Mouse (Mus musculus) CH12.LX (cell line): ENCODE data around the gene Kif1a. TPM values are rescaled to one million over a fixed set of nuclear protein-coding genes. Genes with fewer than 3 reads are reported as not detected.

Source experiments
- DNase-seq: peaks from one replicate; pipeline ENCODE4 v3.0.0-alpha.2; 2013; ENCODE audit errors: extremely low read depth
- H3K27ac ChIP-seq: 2 replicates; pipeline ENCODE4 v1.5.1; 2012; ENCODE audit warnings: low read depth, mild to moderate bottlenecking, control low read depth, moderate library complexity; ENCODE audit not compliant: insufficient read depth
- H3K27me3 ChIP-seq: replicated peaks from 2 replicates; pipeline ENCODE3; 2012; ENCODE audit warnings: inconsistent platforms
- H3K36me3 ChIP-seq, 2 experiments: replicated peaks in 1 of 2; 2 replicates each; pipeline versions ENCODE3 to v1.6.1; 2012; ENCODE audit warnings: inconsistent platforms in 1 of 2, low read length in 1 of 2, mild to moderate bottlenecking in 1 of 2, mixed read lengths in 1 of 2, moderate library complexity in 1 of 2; ENCODE audit not compliant: control insufficient read depth in 1 of 2, insufficient read depth in 1 of 2
- H3K4me1 ChIP-seq, 2 experiments: 2 replicates each; pipeline ENCODE4 v1.6.1; 2012; ENCODE audit warnings: inconsistent platforms in 1 of 2, moderate library complexity in 1 of 2; ENCODE audit not compliant: insufficient read depth in 2 of 2, control insufficient read depth in 1 of 2
- H3K4me2 ChIP-seq: 2 replicates; pipeline ENCODE4 v1.6.1; 2012; ENCODE audit warnings: low read depth, mild to moderate bottlenecking, control low read depth; ENCODE audit not compliant: poor library complexity, insufficient read depth, severe bottlenecking
- H3K4me3 ChIP-seq, 3 experiments: fragments of 150-350 bp in 1 of 3; sonication (generic) in 1 of 3; replicated peaks in 1 of 3; 2 replicates each; pipeline versions ENCODE3 to v1.5.1; 2011 to 2012; ENCODE audit warnings: low read depth in 2 of 3, low read length in 2 of 3, mild to moderate bottlenecking in 2 of 3, moderate library complexity in 2 of 3, control low read depth in 1 of 3, improper control_type of control experiment in 1 of 3, inconsistent platforms in 1 of 3, mixed read lengths in 1 of 3; ENCODE audit not compliant: poor library complexity in 1 of 3
- H3K79me2 ChIP-seq: replicated peaks from 2 replicates; pipeline ENCODE4 v1.6.1; 2012; ENCODE audit warnings: mild to moderate bottlenecking, moderate library complexity; ENCODE audit not compliant: control insufficient read depth, poor library complexity, insufficient read depth, severe bottlenecking; ENCODE audit errors: extremely low read depth
- H3K9ac ChIP-seq: 2 replicates; pipeline ENCODE4 v1.6.1; 2012; ENCODE audit warnings: low read depth, mild to moderate bottlenecking, control low read depth, moderate library complexity; ENCODE audit not compliant: insufficient read depth
- H3K9me3 ChIP-seq: replicated peaks from 2 replicates; pipeline ENCODE3; 2012; ENCODE audit warnings: low read length, inconsistent platforms, mixed read lengths
- CHD2 ChIP-seq: IDR thresholded peaks from 2 replicates; pipeline ENCODE4 v1.6.1; 2011; ENCODE audit warnings: low read length, improper control_type of control experiment
- CTCF ChIP-seq, 2 experiments: IDR thresholded peaks in 1 of 2; conservative IDR thresholded peaks in 1 of 2; 2 replicates each; pipeline ENCODE4 v1.5.1; 2011 to 2012; ENCODE audit warnings: low read depth in 2 of 2, low read length in 2 of 2, improper control_type of control experiment in 1 of 2, inconsistent platforms in 1 of 2, mild to moderate bottlenecking in 1 of 2, moderate library complexity in 1 of 2
- ELF1 ChIP-seq: IDR thresholded peaks from 2 replicates; pipeline ENCODE4 v1.6.1; 2014; ENCODE audit warnings: low read depth, mild to moderate bottlenecking, inconsistent platforms, low read length, improper control_type of control experiment
- EP300 ChIP-seq: IDR thresholded peaks from 2 replicates; pipeline ENCODE4 v1.6.1; 2011; ENCODE audit warnings: low read length, improper control_type of control experiment
- ETS1 ChIP-seq: conservative IDR thresholded peaks from 2 replicates; pipeline ENCODE4 v1.6.1; 2012; ENCODE audit warnings: low read depth, mild to moderate bottlenecking, inconsistent platforms, low read length, improper control_type of control experiment, moderate library complexity
- GABPA ChIP-seq: IDR thresholded peaks from 2 replicates; pipeline ENCODE4 v1.6.1; 2012; ENCODE audit warnings: low read depth, low read length, improper control_type of control experiment, inconsistent platforms; ENCODE audit not compliant: insufficient replicate concordance
- IRF4 ChIP-seq: IDR thresholded peaks from 2 replicates; pipeline ENCODE4 v1.6.1; 2014; ENCODE audit warnings: low read depth, mild to moderate bottlenecking, inconsistent platforms, low read length, improper control_type of control experiment
- JUN ChIP-seq: IDR thresholded peaks from 2 replicates; pipeline ENCODE4 v1.6.1; 2011; ENCODE audit warnings: low read depth, mild to moderate bottlenecking, low read length, improper control_type of control experiment, moderate library complexity; ENCODE audit not compliant: insufficient read depth
- KAT2A ChIP-seq: IDR thresholded peaks from 2 replicates; pipeline ENCODE4 v1.6.1; 2012; ENCODE audit warnings: low read length, improper control_type of control experiment, inconsistent platforms; ENCODE audit not compliant: insufficient replicate concordance
- MAFK ChIP-seq: IDR thresholded peaks from 2 replicates; pipeline ENCODE4 v1.6.1; 2011; ENCODE audit warnings: low read length, improper control_type of control experiment; ENCODE audit not compliant: insufficient replicate concordance
- MAX ChIP-seq: IDR thresholded peaks from 2 replicates; pipeline ENCODE4 v1.6.1; 2011; ENCODE audit warnings: low read length, improper control_type of control experiment
- MXI1 ChIP-seq: IDR thresholded peaks from 2 replicates; pipeline ENCODE4 v1.6.1; 2011; ENCODE audit warnings: mild to moderate bottlenecking, low read depth, low read length, improper control_type of control experiment
- MYC ChIP-seq: IDR thresholded peaks from 2 replicates; pipeline ENCODE4 v1.6.1; 2011; ENCODE audit warnings: low read depth, mild to moderate bottlenecking, improper control_type of control experiment, low read length
- NRF1 ChIP-seq: IDR thresholded peaks from 2 replicates; pipeline ENCODE4 v1.6.1; 2014; ENCODE audit warnings: low read depth, mild to moderate bottlenecking, inconsistent platforms, low read length, improper control_type of control experiment, moderate library complexity
- PAX5 ChIP-seq: IDR thresholded peaks from 2 replicates; pipeline ENCODE4 v1.6.1; 2012; ENCODE audit warnings: low read length, inconsistent platforms, mixed read lengths
- POLR2A ChIP-seq: IDR thresholded peaks from 2 replicates; pipeline ENCODE4 v1.6.1; 2011; ENCODE audit warnings: low read depth, mild to moderate bottlenecking, improper control_type of control experiment, low read length
- RAD21 ChIP-seq: IDR thresholded peaks from 2 replicates; pipeline ENCODE4 v1.6.1; 2011; ENCODE audit warnings: low read depth, mild to moderate bottlenecking, low read length, improper control_type of control experiment, moderate library complexity
- RCOR1 ChIP-seq: conservative IDR thresholded peaks from 2 replicates; pipeline ENCODE4 v1.6.1; 2012; ENCODE audit warnings: low read depth, mild to moderate bottlenecking, inconsistent platforms, low read length, improper control_type of control experiment
- SIN3A ChIP-seq: IDR thresholded peaks from 2 replicates; pipeline ENCODE4 v1.6.1; 2012; ENCODE audit warnings: low read length, improper control_type of control experiment, inconsistent platforms
- SMC3 ChIP-seq: IDR thresholded peaks from 2 replicates; pipeline ENCODE4 v1.6.1; 2011; ENCODE audit warnings: low read depth, low read length, improper control_type of control experiment
- UBTF ChIP-seq: IDR thresholded peaks from 2 replicates; pipeline ENCODE4 v1.6.1; 2012; ENCODE audit warnings: low read depth, mild to moderate bottlenecking, inconsistent platforms, low read length, improper control_type of control experiment, moderate library complexity
- USF1 ChIP-seq: IDR thresholded peaks from 2 replicates; pipeline ENCODE4 v1.6.1; 2014; ENCODE audit warnings: low read depth, mild to moderate bottlenecking, inconsistent platforms, low read length, improper control_type of control experiment
- ZC3H11A ChIP-seq: IDR thresholded peaks from 2 replicates; pipeline ENCODE4 v1.6.1; 2012; ENCODE audit warnings: low read depth, mild to moderate bottlenecking, inconsistent platforms, low read length, improper control_type of control experiment
- ZMIZ1 ChIP-seq: IDR thresholded peaks from 2 replicates; pipeline ENCODE4 v1.6.1; 2012; ENCODE audit warnings: low read depth, mild to moderate bottlenecking, inconsistent platforms, low read length, improper control_type of control experiment
- ZNF384 ChIP-seq: IDR thresholded peaks from 2 replicates; pipeline ENCODE4 v1.6.1; 2012; ENCODE audit warnings: low read depth, low read length, improper control_type of control experiment, inconsistent platforms
- dilution Hi-C: fragments of 300-500 bp; cut with MboI; formaldehyde crosslinking; loops from 2 replicates; pipeline ENCODE4 v1.14.3; 2020; ENCODE audit warnings: low sequenced_read_pairs; ENCODE audit not compliant: extremely low pct_unique_long_range_greater_than_20kb, extremely low pct_ligation_motif_present
- in situ Hi-C: fragments of 300-500 bp; cut with MboI; formaldehyde crosslinking; loops from 3 replicates; pipeline ENCODE4 v1.14.3; 2019; ENCODE audit warnings: low sequenced_read_pairs, low pct_ligation_motif_present, low pct_unique_long_range_greater_than_20kb, mixed read lengths
- polyA plus RNA-seq: library from polyadenylated mRNA; unstranded; fragments of >175 nt; gene quantifications from 2 replicates; pipeline ENCODE4 v1.2.1, GENCODE M21; 2012; ENCODE audit warnings: low read depth; ENCODE audit not compliant: insufficient read length
- total RNA-seq, 2 experiments: library from RNA; depleted of rRNA; stranded (reverse); fragments of 300-350 nt in 1 of 2; fragments of >200 nt in 1 of 2; gene quantifications; 2 replicates each; pipeline ENCODE4 v1.2.3; 2012 to 2014

Gene Kif1a
- total and polyA plus RNA-seq, 3 experiments: 0.17 to 0.61 (median 0.17) TPM

- H3K4me2 ChIP-seq: no peak overlapping the region
- no peak for DNase-seq
- H3K27me3 ChIP-seq: no peaks in the 10 kb centered on the region
- no peaks in the 10 kb centered on the region for H3K79me2 ChIP-seq
- H3K9me3 ChIP-seq: no peaks in the 10 kb centered on the region
- in situ Hi-C loops (no loop called here), dilution Hi-C loops (no loop called here)
- H3K27ac ChIP-seq: no peak overlapping the region
- H3K36me3 ChIP-seq: no peaks in the 10 kb centered on the region
- H3K9ac ChIP-seq: no peak overlapping the region
- no peak overlapping the region for H3K4me3 ChIP-seq
- no peak for TF ChIP-seq USF1
- no peak for TF ChIP-seq RAD21
- no peak for TF ChIP-seq PAX5
- TF ChIP-seq RCOR1: no peak
- TF ChIP-seq UBTF: no peak
- no peak for TF ChIP-seq SMC3
- peaks cover 13 to 36% of the 10 kb centered on the region in 2 experiments for H3K4me1 ChIP-seq
These were observed 111.9 kb downstream of the Kif1a start for GRCm38 (mm10) chr1:92989891-92990290.

DNA sequence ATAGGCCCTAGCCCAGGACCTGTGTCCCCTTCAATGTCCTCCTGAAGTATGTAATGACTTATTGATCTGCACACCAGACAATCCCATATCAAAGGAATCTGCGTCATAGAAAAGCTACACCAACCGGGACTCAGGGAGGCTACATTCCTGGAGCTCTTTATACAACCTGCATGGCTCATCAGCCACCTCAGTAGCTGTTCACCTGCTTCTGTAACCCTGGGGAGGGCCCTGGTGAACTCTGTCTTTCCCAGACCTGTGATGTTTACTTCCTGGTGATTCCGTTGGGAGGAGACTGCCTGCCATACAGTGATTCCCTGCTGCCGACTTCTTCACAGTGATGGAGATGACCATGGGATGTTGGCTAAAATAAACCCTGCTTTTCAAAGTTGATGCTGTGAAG, 112.9 kb downstream of the Kif1a start:
- Histone ChIP-seq H3K27me3 (no peaks in the 10 kb centered on the region), H3K4me1 (peaks cover 13 to 36% of the 10 kb centered on the region in 2 experiments), H3K9ac (no peak overlapping the region), H3K9me3 (no peaks in the 10 kb centered on the region), H3K4me3 (no peak overlapping the region), H3K4me2 (no peak overlapping the region), H3K79me2 (no peaks in the 10 kb centered on the region), H3K36me3 (no peaks in the 10 kb centered on the region), H3K27ac (no peak overlapping the region)
- TF ChIP-seq ZC3H11A (no peak), CTCF (conservative IDR thresholded peaks at IDR 0.05 in 1 of 2, IDR thresholded peaks at IDR 0.05 in 1 of 2; ENCODE audit: low read depth in 2 of 2, low read length in 2 of 2) (no peak), MAFK (no peak), GABPA (no peak), ZNF384 (no peak), UBTF (no peak), SMC3 (no peak), RAD21 (no peak), MAX (no peak), NRF1 (no peak)
- DNase-seq: no peak
- in situ Hi-C loops: no loop called here
- dilution Hi-C loops: no loop called here

DNA sequence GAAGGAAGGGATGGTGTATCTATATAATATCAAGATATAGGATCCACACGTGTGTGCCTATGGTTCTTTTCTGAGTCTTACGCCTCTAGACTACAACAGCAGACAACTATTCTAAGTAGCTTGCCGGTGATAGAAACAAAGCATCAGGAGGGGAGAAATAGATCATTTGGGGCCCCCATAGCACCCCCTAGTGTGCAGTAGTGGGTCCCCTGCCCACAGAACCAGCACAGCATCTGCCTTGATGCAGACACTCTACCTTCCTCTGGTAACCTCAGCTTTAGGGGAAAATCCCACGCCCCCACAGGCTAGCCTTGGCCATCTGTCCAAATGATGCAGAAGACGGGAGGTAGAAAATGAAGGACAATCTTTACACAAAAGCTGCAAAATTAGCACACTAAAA, 116.8 kb downstream of the Kif1a start:
- peaks cover 2 to 29% of the 10 kb centered on the region in 2 experiments; a peak in 3 of 4 replicates for H3K4me1 ChIP-seq
- H3K4me2 ChIP-seq: no peak overlapping the region
- no peak overlapping the region for H3K4me3 ChIP-seq
- in situ Hi-C loops: no loop called here
- dilution Hi-C loops: no loop called here
- no peaks in the 10 kb centered on the region for H3K79me2 ChIP-seq
- peaks cover 0 to 10% of the 10 kb centered on the region in 2 experiments for H3K36me3 ChIP-seq
- peak; percentile 39 for DNase-seq
- no peaks in the 10 kb centered on the region for H3K27me3 ChIP-seq
- no peak overlapping the region for H3K27ac ChIP-seq
- H3K9ac ChIP-seq: no peak overlapping the region
- no peaks in the 10 kb centered on the region for H3K9me3 ChIP-seq
- TF ChIP-seq ELF1: no peak
- TF ChIP-seq SIN3A: no peak
- TF ChIP-seq ZC3H11A: no peak
- TF ChIP-seq ZMIZ1: no peak
- peak in 1 of 2 experiments; percentile 66; a peak in 2 of 4 replicates for TF ChIP-seq CTCF (conservative IDR thresholded peaks at IDR 0.05 in 1 of 2, IDR thresholded peaks at IDR 0.05 in 1 of 2; ENCODE audit: low read depth in 2 of 2, low read length in 2 of 2)
- no peak for TF ChIP-seq JUN
- no peak for TF ChIP-seq RCOR1
- no peak for TF ChIP-seq CHD2
- no peak for TF ChIP-seq KAT2A
- TF ChIP-seq EP300: no peak
- TF ChIP-seq MAFK: no peak
- no peak for TF ChIP-seq MYC
- TF ChIP-seq IRF4: no peak
- no peak for TF ChIP-seq POLR2A
- TF ChIP-seq PAX5: no peak
- no peak for TF ChIP-seq MXI1
- peak; percentile 59 for TF ChIP-seq SMC3
- TF ChIP-seq MAX: no peak
- TF ChIP-seq NRF1: no peak
- peak; percentile 39 for TF ChIP-seq RAD21
- TF ChIP-seq ETS1: no peak
